Mouse (Mus musculus) G1E (cell line): Measurements from ENCODE around the gene Txnrd2. TPM values are rescaled to one million over a fixed set of nuclear protein-coding genes. Genes with fewer than 3 reads are reported as not detected.

Experiments
- ATAC-seq: 2 replicates; pipeline ENCODE4 v1.8.0; 2016; ENCODE audit warnings: mild to moderate bottlenecking; ENCODE audit not compliant: insufficient number of reproducible peaks, poor library complexity, low FRiP score, severe bottlenecking; ENCODE audit errors: extremely low read depth
- DNase-seq: peaks from one replicate; pipeline ENCODE4 v3.0.0; 2012; ENCODE audit warnings: low spot score
- H3K27me3 ChIP-seq: 2 replicates; pipeline ENCODE4 v1.6.1; 2012; ENCODE audit warnings: mild to moderate bottlenecking, low read length, inconsistent platforms; ENCODE audit not compliant: insufficient read depth
- H3K36me3 ChIP-seq: replicated peaks from 2 replicates; pipeline ENCODE3; 2012; ENCODE audit warnings: mild to moderate bottlenecking, inconsistent platforms
- H3K4me1 ChIP-seq: 2 replicates; pipeline ENCODE4 v1.6.1; 2012; ENCODE audit warnings: low read depth, low read length, inconsistent platforms, mixed read lengths; ENCODE audit not compliant: insufficient read depth
- H3K4me3 ChIP-seq: 2 replicates; pipeline ENCODE4 v1.5.1; 2012; ENCODE audit warnings: low read depth, mild to moderate bottlenecking, inconsistent platforms, low read length, moderate library complexity, mixed read lengths
- H3K9me3 ChIP-seq: replicated peaks from 2 replicates; pipeline ENCODE4 v1.6.1; 2012; ENCODE audit warnings: inconsistent platforms
- CTCF ChIP-seq: IDR thresholded peaks from 2 replicates; pipeline ENCODE4 v1.5.1; 2012; ENCODE audit warnings: low read depth, low read length, inconsistent platforms, mixed read lengths
- GATA1 ChIP-seq: IDR thresholded peaks from 2 replicates; pipeline ENCODE4 v1.6.1; 2012; ENCODE audit warnings: borderline replicate concordance, low read length, inconsistent platforms, mixed read lengths
- GATA2 ChIP-seq: IDR thresholded peaks from 2 replicates; pipeline ENCODE4 v1.6.1; 2012; ENCODE audit warnings: low read depth, low read length, inconsistent platforms, borderline replicate concordance
- POLR2AphosphoS5 ChIP-seq: IDR thresholded peaks from 2 replicates; pipeline ENCODE4 v1.6.1; 2012; ENCODE audit warnings: low read depth, low read length, inconsistent platforms; ENCODE audit not compliant: insufficient replicate concordance
- TAL1 ChIP-seq: conservative IDR thresholded peaks from 2 replicates; pipeline ENCODE4 v1.6.1; 2012; ENCODE audit warnings: low read depth, low read length, inconsistent platforms, mixed read lengths
- polyA plus RNA-seq: library from polyadenylated mRNA; stranded (reverse); fragments of >175 nt; gene quantifications from 2 replicates; pipeline ENCODE4 v1.2.3, GENCODE M21; 2012
- total RNA-seq, 2 experiments: library from RNA; stranded (forward) in 1 of 2; stranded (reverse) in 1 of 2; fragments of 200-1000 nt in 1 of 2; fragments of >200 nt in 1 of 2; fragmentation: Nextera tagmentation in 1 of 2; gene quantifications; 2 replicates each; pipeline ENCODE4 v1.2.3; 2014 to 2017

Gene Txnrd2
- total and polyA plus RNA-seq, 3 experiments = 18.3 to 50.3 (median 18.5) TPM

GRCm38 (mm10) chr16:18387704-18388582 lies 38.2 kb upstream of the Txnrd2 start:
- Histone ChIP-seq H3K4me3 (peak overlapping the region; percentile 36; the same call in 1 of the 2 replicates), H3K9me3 (no peaks in the 10 kb centered on the region), H3K36me3 (no peaks in the 10 kb centered on the region), H3K27me3 (no peaks in the 10 kb centered on the region), H3K4me1 (peaks cover 88% of the 10 kb centered on the region)
- peak; percentile 91 for DNase-seq
- peak; percentile 81 for ATAC-seq
- no peak for TF ChIP-seq CTCF
- TF ChIP-seq TAL1 = peak; percentile 87

- no peak for DNase-seq
- peaks cover 3% of the 10 kb centered on the region for H3K36me3 ChIP-seq
- no peaks in the 10 kb centered on the region for H3K27me3 ChIP-seq
- peak overlapping the region; percentile 48; the same call in 1 of the 2 replicates for H3K4me3 ChIP-seq
- TF ChIP-seq TAL1 (no peak), POLR2AphosphoS5 (no peak), GATA1 (no peak), CTCF (no peak), GATA2 (no peak)
- no peak for ATAC-seq
- H3K9me3 ChIP-seq = no peaks in the 10 kb centered on the region
- H3K4me1 ChIP-seq = peaks cover 93% of the 10 kb centered on the region
These were observed 37.4 kb upstream of the Txnrd2 start for GRCm38 (mm10) chr16:18388583-18389435.

DNA sequence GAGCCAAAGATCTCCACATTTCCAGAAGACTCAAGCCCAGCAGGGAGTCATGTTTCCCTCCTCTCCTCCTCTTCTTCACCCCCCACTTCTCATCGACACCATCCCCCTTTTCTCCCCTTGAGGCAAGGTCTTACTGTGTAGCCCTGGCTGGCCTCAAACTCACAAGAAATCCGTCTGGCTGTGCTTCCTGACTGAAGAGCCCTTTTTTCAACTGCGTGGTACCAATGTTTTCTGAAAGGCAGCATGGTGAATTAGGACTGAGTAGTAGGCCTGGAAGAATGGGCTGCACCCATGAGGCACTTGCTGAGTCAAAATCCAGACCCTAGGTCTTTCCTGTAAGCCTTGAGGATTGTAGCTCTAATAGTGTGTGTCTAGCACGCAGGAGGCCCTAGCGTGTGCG lies 35.8 kb upstream of the Txnrd2 start:
- no peak for ATAC-seq
- no peaks in the 10 kb centered on the region for H3K9me3 ChIP-seq
- no peaks in the 10 kb centered on the region for H3K27me3 ChIP-seq
- no peak for TF ChIP-seq GATA2
- TF ChIP-seq GATA1 = no peak
- no peak for TF ChIP-seq CTCF
- TF ChIP-seq TAL1 = no peak
- no peak for TF ChIP-seq POLR2AphosphoS5
- DNase-seq = no peak
- H3K4me1 ChIP-seq = peaks cover 93% of the 10 kb centered on the region
- H3K36me3 ChIP-seq = peaks cover 16% of the 10 kb centered on the region
- no peak overlapping the region for H3K4me3 ChIP-seq

- Histone ChIP-seq H3K9me3 (no peaks in the 10 kb centered on the region), H3K4me3 (no peak overlapping the region), H3K36me3 (peaks cover 23% of the 10 kb centered on the region), H3K4me1 (peaks cover 97% of the 10 kb centered on the region), H3K27me3 (no peaks in the 10 kb centered on the region)
- TF ChIP-seq TAL1 (no peak), GATA1 (no peak)
- no peak for DNase-seq
- ATAC-seq = no peak
These were observed 35.1 kb upstream of the Txnrd2 start for GRCm38 (mm10) chr16:18391127-18391526.

DNA sequence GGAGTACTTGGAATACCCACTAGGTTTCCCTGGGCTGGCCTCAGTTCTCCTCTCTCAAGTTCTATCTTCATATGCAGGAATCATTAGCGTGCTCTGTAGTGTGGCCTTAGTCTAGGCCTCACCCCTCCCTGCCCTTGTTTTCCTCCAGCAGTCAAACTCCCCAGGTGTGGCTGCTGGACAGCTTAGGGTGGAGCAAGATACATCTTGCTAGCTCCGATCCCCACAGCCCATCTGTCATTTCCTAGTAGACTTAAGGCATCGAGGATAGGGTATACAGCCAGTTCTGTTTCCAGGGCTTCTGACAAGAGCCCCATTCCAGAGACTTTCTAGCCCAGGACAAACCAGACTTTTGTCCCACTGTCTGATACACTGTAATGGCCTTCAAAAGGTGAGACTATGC lies 34.5 kb upstream of the Txnrd2 start:
- Histone ChIP-seq H3K27me3 (no peaks in the 10 kb centered on the region), H3K36me3 (peaks cover 29% of the 10 kb centered on the region), H3K4me1 (peaks cover 97% of the 10 kb centered on the region), H3K4me3 (no peak overlapping the region; the same call in 1 of the 2 replicates), H3K9me3 (no peaks in the 10 kb centered on the region)
- TF ChIP-seq CTCF = no peak
- TF ChIP-seq TAL1 = no peak
- no peak for TF ChIP-seq POLR2AphosphoS5
- TF ChIP-seq GATA2 = no peak
- no peak for TF ChIP-seq GATA1
- DNase-seq (no peak), ATAC-seq (no peak)
